Mouse (Mus musculus) embryonic facial prominence, embryonic 10.5 days (tissue): ENCODE data around the gene Pwp2. TPM values are rescaled to one million over a fixed set of nuclear protein-coding genes. Genes with fewer than 3 reads are reported as not detected.
A peak's percentile ranks its signal among the peaks of the same experiment; 100 is the strongest.

ENCODE experiments used
- DNase-seq: peaks from one replicate; pipeline ENCODE4 v3.0.0-alpha.2; 2017; ENCODE audit warnings: low spot score
- H3K27ac ChIP-seq: fragments of 300-500 bp; sonication (generic); replicated peaks from 2 replicates; pipeline ENCODE4 v1.5.1; 2016; ENCODE audit warnings: mild to moderate bottlenecking
- H3K27me3 ChIP-seq: fragments of 300-500 bp; sonication (generic); replicated peaks from 2 replicates; pipeline ENCODE4 v1.6.1; 2016; ENCODE audit warnings: low read depth, mild to moderate bottlenecking; ENCODE audit not compliant: poor library complexity, severe bottlenecking
- H3K36me3 ChIP-seq: fragments of 300-500 bp; sonication (generic); replicated peaks from 2 replicates; pipeline ENCODE4 v1.6.1; 2016; ENCODE audit warnings: mild to moderate bottlenecking, moderate library complexity
- H3K4me1 ChIP-seq: fragments of 300-500 bp; sonication (generic); 2 replicates; pipeline ENCODE4 v1.6.1; 2016
- H3K4me3 ChIP-seq: fragments of 300-500 bp; sonication (generic); 2 replicates; pipeline ENCODE4 v1.5.1; 2016; ENCODE audit warnings: mild to moderate bottlenecking, moderate library complexity
- H3K9me3 ChIP-seq: fragments of 300-500 bp; sonication (generic); 2 replicates; pipeline ENCODE4 v1.6.1; 2016; ENCODE audit warnings: mild to moderate bottlenecking
- WGBS: fragments of 180-500 bp; shearing (Covaris S2); methylation state at CpG from one replicate; pipeline ENCODE4 v1.1.7; 2016; 5-methylcytosine and 5-hydroxymethylcytosine counted together
- polyA plus RNA-seq: library from polyadenylated mRNA; unstranded; fragments of >200 nt; fragmentation: Nextera tagmentation; extraction: Ambion mirVana; gene quantifications from 2 replicates; pipeline ENCODE4 v1.2.1, GENCODE M21; 2016

The Pwp2 gene
- 32.1 and 35.3 TPM in 2 replicates for polyA plus RNA-seq

GRCm38 (mm10) chr10:78184531-78185380 is at the start of gene Pwp2:
Gene Pwp2, minus strand, starts transcription at chr10:78185149.
- Histone ChIP-seq H3K27me3 (no peaks in the 10 kb centered on the region), H3K27ac (peak within 1 kb of the TSS; percentile 76), H3K36me3 (peaks cover 71% of the 10 kb centered on the region), H3K4me1 (peaks cover 16% of the 10 kb centered on the region), H3K4me3 (peak within 1 kb of the TSS; percentile 84), H3K9me3 (no peaks in the 10 kb centered on the region)
- 3% methylated on average over 47 of the region's 47 CpGs for WGBS
- DNase-seq: peak; percentile 95

GRCm38 (mm10) chr10:78233756-78234155 is 48.8 kb upstream of the Pwp2 start:
- Histone ChIP-seq H3K4me3 (no peak overlapping the region), H3K9me3 (no peaks in the 10 kb centered on the region), H3K36me3 (peaks cover 31% of the 10 kb centered on the region), H3K27me3 (no peaks in the 10 kb centered on the region), H3K4me1 (no peaks in the 10 kb centered on the region), H3K27ac (no peak overlapping the region)
- 93% methylated on average over 6 of the region's 6 CpGs for WGBS
- DNase-seq: no peak

- no peak for DNase-seq
Observed at GRCm38 (mm10) chr10:78233161-78233560, 48.2 kb upstream of the Pwp2 start.

GRCm38 (mm10) chr10:78232301-78232980 is 47.5 kb upstream of the Pwp2 start:
- Histone ChIP-seq H3K9me3 (no peaks in the 10 kb centered on the region), H3K27me3 (no peaks in the 10 kb centered on the region), H3K4me3 (no peak overlapping the region), H3K36me3 (peaks cover 39% of the 10 kb centered on the region), H3K4me1 (no peaks in the 10 kb centered on the region), H3K27ac (no peak overlapping the region)
- whole genome bisulfite sequencing: 85% methylated on average over 4 of the region's 4 CpGs
- no peak for DNase-seq

More at GRCm38 (mm10) chr10:78233161-78233560, 48.2 kb upstream of the Pwp2 start:
- no peaks in the 10 kb centered on the region for H3K27me3 ChIP-seq
- peaks cover 33% of the 10 kb centered on the region for H3K36me3 ChIP-seq
- 91% methylated on average over 5 of the region's 5 CpGs for WGBS
- H3K9me3 ChIP-seq: no peaks in the 10 kb centered on the region
- no peaks in the 10 kb centered on the region for H3K4me1 ChIP-seq
- no peak overlapping the region for H3K27ac ChIP-seq
- no peak overlapping the region for H3K4me3 ChIP-seq

- Histone ChIP-seq H3K27me3 (no peaks in the 10 kb centered on the region), H3K4me1 (no peaks in the 10 kb centered on the region), H3K36me3 (peaks cover 50% of the 10 kb centered on the region), H3K9me3 (no peaks in the 10 kb centered on the region), H3K4me3 (no peak overlapping the region), H3K27ac (no peak overlapping the region)
- no peak for DNase-seq
- 90% methylated on average over 5 of the region's 5 CpGs for WGBS
Observed at GRCm38 (mm10) chr10:78228560-78228928, 43.6 kb upstream of the Pwp2 start.

GRCm38 (mm10) chr10:78227875-78228559 is 43.1 kb upstream of the Pwp2 start:
- no peak for DNase-seq
- 92% methylated on average over 8 of the region's 8 CpGs for WGBS
- Histone ChIP-seq H3K4me1 (no peaks in the 10 kb centered on the region), H3K27me3 (no peaks in the 10 kb centered on the region), H3K27ac (no peak overlapping the region), H3K36me3 (peaks cover 50% of the 10 kb centered on the region), H3K9me3 (no peaks in the 10 kb centered on the region), H3K4me3 (no peak overlapping the region)

- Histone ChIP-seq H3K27me3 (no peaks in the 10 kb centered on the region), H3K4me3 (no peak overlapping the region), H3K27ac (no peak overlapping the region), H3K36me3 (peaks cover 61% of the 10 kb centered on the region), H3K4me1 (no peaks in the 10 kb centered on the region), H3K9me3 (no peaks in the 10 kb centered on the region)
- WGBS: 88% methylated on average over 6 of the region's 6 CpGs
- DNase-seq: no peak
Observed at GRCm38 (mm10) chr10:78224136-78224535, 39.2 kb upstream of the Pwp2 start.

GRCm38 (mm10) chr10:78222908-78223307 is 38.0 kb upstream of the Pwp2 start:
- Histone ChIP-seq H3K27ac (no peak overlapping the region), H3K4me1 (no peaks in the 10 kb centered on the region), H3K4me3 (no peak overlapping the region), H3K36me3 (peaks cover 61% of the 10 kb centered on the region), H3K27me3 (no peaks in the 10 kb centered on the region), H3K9me3 (no peaks in the 10 kb centered on the region)
- WGBS: 82% methylated on average over 4 of the region's 4 CpGs
- DNase-seq: no peak

- Histone ChIP-seq H3K4me1 (no peaks in the 10 kb centered on the region), H3K27me3 (no peaks in the 10 kb centered on the region), H3K9me3 (no peaks in the 10 kb centered on the region), H3K4me3 (no peak overlapping the region), H3K36me3 (peaks cover 65% of the 10 kb centered on the region), H3K27ac (no peak overlapping the region)
- DNase-seq: no peak
- 95% methylated on average over 7 of the region's 7 CpGs for WGBS
Observed at GRCm38 (mm10) chr10:78221315-78221714, 36.4 kb upstream of the Pwp2 start.

GRCm38 (mm10) chr10:78219528-78219927 is 34.6 kb upstream of the Pwp2 start:
- H3K27ac ChIP-seq: no peak overlapping the region
- no peak for DNase-seq
- no peaks in the 10 kb centered on the region for H3K4me1 ChIP-seq
- H3K36me3 ChIP-seq: peaks cover 77% of the 10 kb centered on the region
- H3K9me3 ChIP-seq: no peaks in the 10 kb centered on the region
- no peaks in the 10 kb centered on the region for H3K27me3 ChIP-seq
- no peak overlapping the region for H3K4me3 ChIP-seq
- 95% methylated on average over 1 of the region's 1 CpGs for WGBS

GRCm38 (mm10) chr10:78218576-78218975 is 33.6 kb upstream of the Pwp2 start:
- peaks cover 86% of the 10 kb centered on the region for H3K36me3 ChIP-seq

GRCm38 (mm10) chr10:78216376-78217083 is 31.6 kb upstream of the Pwp2 start:
- H3K4me3 ChIP-seq: no peak overlapping the region
- H3K27ac ChIP-seq: no peak overlapping the region
- no peaks in the 10 kb centered on the region for H3K9me3 ChIP-seq
- H3K27me3 ChIP-seq: no peaks in the 10 kb centered on the region
- DNase-seq: no peak
- WGBS: 85% methylated on average over 6 of the region's 6 CpGs
- H3K36me3 ChIP-seq: peaks cover 98% of the 10 kb centered on the region
- H3K4me1 ChIP-seq: no peaks in the 10 kb centered on the region

More at GRCm38 (mm10) chr10:78218576-78218975, 33.6 kb upstream of the Pwp2 start:
- H3K27ac ChIP-seq: no peak overlapping the region
- no peak overlapping the region for H3K4me3 ChIP-seq
- WGBS: 91% methylated on average over 6 of the region's 6 CpGs
- H3K27me3 ChIP-seq: no peaks in the 10 kb centered on the region
- H3K4me1 ChIP-seq: no peaks in the 10 kb centered on the region
- DNase-seq: no peak
- H3K9me3 ChIP-seq: no peaks in the 10 kb centered on the region
